Mouse (Mus musculus): ENCODE data around the gene Clock. TPM values are rescaled to one million over a fixed set of nuclear protein-coding genes. Genes with fewer than 3 reads are reported as not detected.

The Clock gene
- total RNA-seq, 2 experiments from 2014 or later: 12.3 to 12.5 TPM

- 0 out of 2 replicates have a peak, but pooled peaks have one; percentile 10 for ATAC-seq (replicated peaks; ENCODE audit: poor library complexity, severe bottlenecking)
These were observed 121.4 kb downstream of the Clock start for GRCm38 (mm10) chr5:76183043-76183749.

DNA sequence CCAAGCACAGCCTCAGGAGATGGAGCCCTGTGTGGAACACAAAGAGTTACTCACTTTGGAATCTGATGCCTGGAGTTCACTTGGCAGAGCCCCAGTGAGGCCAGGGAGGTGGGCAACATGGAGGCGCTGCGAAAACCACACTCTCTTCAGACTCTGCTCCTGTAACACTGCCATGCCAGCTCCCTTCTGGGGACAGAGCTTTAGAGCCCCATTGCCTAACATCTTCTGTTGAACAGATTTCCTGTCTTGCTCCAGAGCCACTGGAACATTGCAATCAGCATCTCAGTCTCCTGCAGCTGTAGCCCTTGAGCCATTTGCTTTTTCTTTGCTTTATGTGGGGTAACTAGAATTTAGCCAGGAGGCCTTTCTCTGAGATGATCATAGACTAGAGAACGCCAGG is 122.3 kb downstream of the Clock start:
- ATAC-seq (replicated peaks; ENCODE audit: poor library complexity, severe bottlenecking): peak; percentile 74

DNA sequence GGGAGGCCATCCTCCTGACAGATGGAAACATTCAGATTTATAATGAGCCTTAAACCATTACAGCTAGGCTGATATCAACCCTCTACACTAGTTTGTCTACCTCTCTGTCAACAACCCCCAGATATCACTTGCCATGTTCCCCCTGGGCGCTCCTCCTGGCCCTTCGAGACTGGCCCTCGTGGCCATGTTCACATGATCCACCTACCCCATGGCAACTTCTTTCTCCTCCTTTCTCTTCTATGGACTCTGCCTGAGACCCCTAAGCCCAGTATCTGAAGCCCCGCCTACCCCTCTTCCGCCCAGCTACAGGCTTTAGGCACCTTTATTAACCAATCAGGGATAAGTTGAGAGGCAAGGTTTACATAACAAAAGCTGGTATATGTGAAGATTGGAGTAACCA is 124.8 kb downstream of the Clock start:
- ATAC-seq (replicated peaks; ENCODE audit: poor library complexity, severe bottlenecking): no peak

DNA sequence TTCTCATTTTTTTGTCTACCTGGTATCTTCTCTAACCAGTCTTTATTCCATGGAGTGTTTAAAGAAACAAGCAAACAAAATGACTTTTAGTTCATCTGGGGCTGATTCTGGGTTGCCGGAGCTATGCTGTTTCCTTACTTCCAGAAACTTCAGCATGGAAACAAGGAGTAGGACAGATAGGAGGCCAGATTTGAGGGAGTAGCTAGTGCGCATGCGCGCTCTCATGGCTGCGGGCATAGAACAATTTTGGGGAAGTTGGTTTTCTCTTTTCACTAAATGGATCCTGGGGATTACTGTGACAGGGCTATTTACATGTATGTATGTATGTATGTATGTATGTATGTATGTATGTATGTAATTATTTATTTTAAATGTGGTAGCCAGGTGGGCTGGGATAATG is 125.4 kb downstream of the Clock start:
- ATAC-seq (replicated peaks; ENCODE audit: poor library complexity, severe bottlenecking): no peak

DNA sequence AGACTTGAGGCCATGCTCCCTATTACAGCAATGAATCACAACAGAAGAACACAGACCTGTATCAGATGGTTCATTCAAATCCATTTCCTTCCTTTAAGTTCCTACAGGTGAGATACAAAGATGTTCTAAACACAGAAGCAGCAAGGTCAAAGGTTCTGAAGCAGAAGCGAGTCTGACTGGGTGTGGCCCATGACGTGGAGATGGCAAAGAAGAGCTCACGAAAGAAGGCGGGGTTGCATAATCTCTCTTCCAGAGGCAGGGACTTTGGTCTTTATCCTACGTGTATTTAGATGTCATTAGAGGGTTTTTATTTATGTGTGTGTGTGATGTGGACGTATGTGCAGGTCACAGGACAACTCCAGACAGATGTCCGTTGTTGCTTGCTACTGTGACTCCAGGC is 126.9 kb downstream of the Clock start:
- no peak for ATAC-seq (replicated peaks; ENCODE audit: poor library complexity, severe bottlenecking)

- ATAC-seq (replicated peaks; ENCODE audit: poor library complexity, severe bottlenecking): no peak
These were observed 127.8 kb downstream of the Clock start for GRCm38 (mm10) chr5:76176841-76177240.

GRCm38 (mm10) chr5:76176411-76176810 is 128.2 kb downstream of the Clock start:
- ATAC-seq (replicated peaks; ENCODE audit: poor library complexity, severe bottlenecking): no peak

- ATAC-seq (replicated peaks; ENCODE audit: poor library complexity, severe bottlenecking): 0 out of 2 replicates have a peak, but pooled peaks have one; percentile 44
These were observed 129.5 kb downstream of the Clock start for GRCm38 (mm10) chr5:76175051-76175450.

- no peak for ATAC-seq (replicated peaks; ENCODE audit: poor library complexity, severe bottlenecking)
These were observed 133.6 kb downstream of the Clock start for GRCm38 (mm10) chr5:76171039-76171438.

GRCm38 (mm10) chr5:76170522-76170921 is 134.1 kb downstream of the Clock start:
- ATAC-seq (replicated peaks; ENCODE audit: poor library complexity, severe bottlenecking): no peak

- ATAC-seq (replicated peaks; ENCODE audit: poor library complexity, severe bottlenecking): no peak
These were observed 139.8 kb downstream of the Clock start for GRCm38 (mm10) chr5:76164827-76165226.

GRCm38 (mm10) chr5:76163828-76164390 is 140.7 kb downstream of the Clock start:
- ATAC-seq (replicated peaks; ENCODE audit: poor library complexity, severe bottlenecking): no peak

DNA sequence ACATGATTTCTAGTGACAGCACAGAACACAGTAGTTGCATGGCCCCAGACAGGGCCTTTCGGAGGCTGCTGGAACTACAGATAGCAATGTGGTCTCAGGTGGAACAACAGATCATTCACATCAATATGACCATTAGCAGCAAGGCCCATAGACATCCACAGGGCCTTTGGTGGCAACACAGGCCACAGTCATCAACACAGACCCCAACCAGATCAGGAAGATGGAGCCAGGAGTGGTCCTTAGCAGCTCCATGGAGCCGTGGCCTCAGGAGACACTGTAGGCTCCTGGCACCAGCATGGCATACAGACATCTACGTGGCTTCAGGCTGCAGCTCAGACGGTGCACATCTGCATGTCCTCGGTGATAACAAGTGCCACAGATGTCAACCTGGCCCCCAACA is 141.7 kb downstream of the Clock start:
- no peak for ATAC-seq (replicated peaks; ENCODE audit: poor library complexity, severe bottlenecking)

DNA sequence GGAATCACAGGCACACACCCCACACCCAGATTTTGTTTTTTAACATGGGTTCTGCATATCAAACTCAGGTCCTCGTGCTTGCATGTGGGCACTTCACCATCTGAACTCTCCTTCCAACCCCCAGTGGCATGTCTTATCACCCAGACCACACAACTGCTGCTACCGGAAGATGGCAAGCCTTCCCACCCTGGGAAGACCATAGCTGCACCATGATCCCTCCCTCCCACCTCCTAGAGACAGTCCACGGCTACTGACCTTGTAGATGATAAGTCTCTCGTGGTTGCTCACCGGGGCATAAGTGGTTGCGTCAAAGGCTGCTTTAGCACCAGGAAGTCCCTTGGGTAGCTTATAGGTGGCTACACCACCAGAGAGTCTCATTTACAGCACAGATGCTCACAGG is 143.1 kb downstream of the Clock start:
- no peak for ATAC-seq (replicated peaks; ENCODE audit: poor library complexity, severe bottlenecking)

DNA sequence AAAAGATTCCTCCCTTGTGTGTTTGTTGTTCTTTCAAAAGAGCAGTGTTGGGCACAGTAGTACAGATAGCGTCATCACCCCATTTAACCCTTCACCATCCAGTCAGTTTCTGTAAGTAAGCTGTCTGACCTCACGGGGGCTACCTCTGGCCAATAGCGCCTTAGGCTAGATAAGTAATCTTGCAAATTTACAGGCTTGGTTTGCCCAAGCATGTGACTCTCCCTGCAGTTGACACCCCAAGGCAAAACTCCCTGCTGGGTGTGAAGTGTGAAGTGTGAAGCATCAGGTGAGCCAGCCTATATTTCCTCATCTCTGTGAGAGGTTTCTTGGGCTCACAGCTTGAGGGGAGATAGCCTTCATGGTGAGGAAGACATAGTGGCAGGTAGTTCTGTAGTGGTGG is 144.5 kb downstream of the Clock start:
- no peak for ATAC-seq (replicated peaks; ENCODE audit: poor library complexity, severe bottlenecking)

Other genes with a start within 250 kb of the Clock start
- gene Srd5a3, start 164.5 kb downstream of the Clock start, total RNA-seq (2014; fragmentation: Nextera tagmentation): 36.0 and 38.7 TPM in 2 replicates
- gene Srd5a3, start 164.5 kb downstream of the Clock start, total RNA-seq (2017): 34.8 and 40.6 TPM in 2 replicates
- gene Tmem165, start 120.9 kb downstream of the Clock start, total RNA-seq (2014; fragmentation: Nextera tagmentation): 98.5 and 105 TPM in 2 replicates
- gene Tmem165, start 120.9 kb downstream of the Clock start, total RNA-seq (2017): 133 and 147 TPM in 2 replicates
- gene Pdcl2, start 26.4 kb upstream of the Clock start, total RNA-seq (2014; fragmentation: Nextera tagmentation): not detected in 2 replicates
- not detected in 2 replicates for gene Pdcl2, start 26.4 kb upstream of the Clock start, total RNA-seq (2017)
- gene Nmu, start 59.0 kb upstream of the Clock start, total RNA-seq (2014; fragmentation: Nextera tagmentation): not detected in 2 replicates
- not detected in 2 replicates for gene Nmu, start 59.0 kb upstream of the Clock start, total RNA-seq (2017)
- not detected in 2 replicates for gene Gm7271, start 179.2 kb upstream of the Clock start, total RNA-seq (2014; fragmentation: Nextera tagmentation)
- gene Gm7271, start 179.2 kb upstream of the Clock start, total RNA-seq (2017): not detected in 2 replicates
- 40.9 and 87.9 TPM in 2 replicates for gene Exoc1, start 224.5 kb upstream of the Clock start, total RNA-seq (2014; fragmentation: Nextera tagmentation)
- 49.0 and 50.1 TPM in 2 replicates for gene Exoc1, start 224.5 kb upstream of the Clock start, total RNA-seq (2017)